Mouse (Mus musculus) stomach, postnatal 0 days (tissue): ENCODE measurements around the gene Nkiras1. TPM values are rescaled to one million over a fixed set of nuclear protein-coding genes. Genes with fewer than 3 reads are reported as not detected.
"Not testable (repeated sequence)": the region's sequence is repeated elsewhere in the genome, so short reads cannot be mapped to it uniquely, and the experiment has no call there.

Experiments
- ATAC-seq: fragments of 200-750 bp; cut with Nextera tagmentation; 2 replicates; pipeline ENCODE4 v1.8.0; 2017; ENCODE audit not compliant: low FRiP score, low TSS enrichment
- DNase-seq: peaks from one replicate; pipeline ENCODE4 v3.0.0-alpha.2; 2016; ENCODE audit warnings: low spot score
- H3K27ac ChIP-seq: fragments of 300-500 bp; sonication (generic); replicated peaks from 2 replicates; pipeline ENCODE4 v1.5.1; 2014; ENCODE audit warnings: mild to moderate bottlenecking, control low read depth
- H3K27me3 ChIP-seq: fragments of 300-500 bp; sonication (generic); 2 replicates; pipeline ENCODE4 v1.6.1; 2014; ENCODE audit warnings: low read length; ENCODE audit not compliant: control insufficient read depth, insufficient read depth
- H3K36me3 ChIP-seq: fragments of 300-500 bp; sonication (generic); 2 replicates; pipeline ENCODE4 v1.6.1; 2014; ENCODE audit warnings: low read length, mixed read lengths; ENCODE audit not compliant: control insufficient read depth, insufficient read depth
- H3K4me1 ChIP-seq: fragments of 300-500 bp; sonication (generic); replicated peaks from 2 replicates; pipeline ENCODE4 v1.6.1; 2014; ENCODE audit warnings: antibody characterized with exemption; ENCODE audit not compliant: control insufficient read depth, insufficient read depth
- H3K4me2 ChIP-seq: fragments of 300-500 bp; sonication (generic); replicated peaks from 2 replicates; pipeline ENCODE4 v1.6.1; 2014; ENCODE audit warnings: low read depth, mild to moderate bottlenecking, control low read depth, moderate library complexity
- H3K4me3 ChIP-seq: fragments of 300-500 bp; sonication (generic); 2 replicates; pipeline ENCODE4 v1.5.1; 2014; ENCODE audit warnings: low read depth, low read length, control low read depth
- H3K9ac ChIP-seq: fragments of 300-500 bp; sonication (generic); 2 replicates; pipeline ENCODE4 v1.6.1; 2014; ENCODE audit warnings: mild to moderate bottlenecking, low read length, control low read depth, mixed read lengths
- H3K9me3 ChIP-seq: fragments of 300-500 bp; sonication (generic); 2 replicates; pipeline ENCODE4 v1.6.1; 2016; ENCODE audit warnings: low read length; ENCODE audit not compliant: control insufficient read depth
- CTCF ChIP-seq: IDR thresholded peaks from 2 replicates; pipeline ENCODE4 v1.5.1; 2016; ENCODE audit warnings: antibody characterized with exemption, low read depth, mild to moderate bottlenecking, moderate library complexity
- EP300 ChIP-seq: optimal IDR thresholded peaks from 2 replicates; pipeline ENCODE3; 2016; ENCODE audit warnings: antibody characterized with exemption
- WGBS: fragments of 180-500 bp; shearing (Covaris S2); extraction: QIAGEN DNeasy Blood & Tissue Kit; methylation state at CpG from one replicate; pipeline ENCODE4 v1.1.7; 2014; 5-methylcytosine and 5-hydroxymethylcytosine counted together
- polyA plus RNA-seq: library from polyadenylated mRNA; unstranded; fragments of >200 nt; fragmentation: Nextera tagmentation; extraction: Ambion mirVana; gene quantifications from 2 replicates; pipeline ENCODE4 v1.2.1, GENCODE M21; 2015

The Nkiras1 gene
- polyA plus RNA-seq, 1 experiment from 2014 or later: 15.9 TPM

DNA sequence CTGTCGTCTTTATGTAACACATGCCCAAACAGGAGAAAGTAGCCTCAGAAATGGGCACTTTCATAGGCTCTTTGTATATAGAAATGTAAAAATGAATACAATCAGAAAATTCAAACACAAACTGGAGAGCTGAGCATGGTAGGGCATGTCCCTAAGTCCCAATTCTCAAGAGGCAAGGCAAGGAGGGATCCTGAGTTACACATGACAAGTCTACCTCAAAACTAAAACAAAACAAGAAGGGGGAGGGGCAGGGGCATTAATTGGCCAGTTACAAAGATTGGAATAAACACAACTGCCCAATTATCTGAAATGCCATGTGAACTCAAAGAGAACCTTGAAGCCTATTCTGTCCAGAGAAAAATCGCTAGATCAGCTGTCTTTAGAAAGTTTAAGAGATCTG lies 37.9 kb upstream of the Nkiras1 start:
- Histone ChIP-seq H3K4me2 (no peak overlapping the region), H3K4me1 (peaks cover 5% of the 10 kb centered on the region; the same call in 1 of the 2 replicates), H3K4me3 (no peak overlapping the region), H3K36me3 (no peaks in the 10 kb centered on the region), H3K27me3 (no peaks in the 10 kb centered on the region), H3K9me3 (no peaks in the 10 kb centered on the region), H3K9ac (no peak overlapping the region), H3K27ac (no peak overlapping the region)
- no peak for ATAC-seq
- 80% methylated on average over 2 of the region's 2 CpGs for WGBS
- TF ChIP-seq CTCF (no peak), EP300 (no peak)
- no peak for DNase-seq

DNA sequence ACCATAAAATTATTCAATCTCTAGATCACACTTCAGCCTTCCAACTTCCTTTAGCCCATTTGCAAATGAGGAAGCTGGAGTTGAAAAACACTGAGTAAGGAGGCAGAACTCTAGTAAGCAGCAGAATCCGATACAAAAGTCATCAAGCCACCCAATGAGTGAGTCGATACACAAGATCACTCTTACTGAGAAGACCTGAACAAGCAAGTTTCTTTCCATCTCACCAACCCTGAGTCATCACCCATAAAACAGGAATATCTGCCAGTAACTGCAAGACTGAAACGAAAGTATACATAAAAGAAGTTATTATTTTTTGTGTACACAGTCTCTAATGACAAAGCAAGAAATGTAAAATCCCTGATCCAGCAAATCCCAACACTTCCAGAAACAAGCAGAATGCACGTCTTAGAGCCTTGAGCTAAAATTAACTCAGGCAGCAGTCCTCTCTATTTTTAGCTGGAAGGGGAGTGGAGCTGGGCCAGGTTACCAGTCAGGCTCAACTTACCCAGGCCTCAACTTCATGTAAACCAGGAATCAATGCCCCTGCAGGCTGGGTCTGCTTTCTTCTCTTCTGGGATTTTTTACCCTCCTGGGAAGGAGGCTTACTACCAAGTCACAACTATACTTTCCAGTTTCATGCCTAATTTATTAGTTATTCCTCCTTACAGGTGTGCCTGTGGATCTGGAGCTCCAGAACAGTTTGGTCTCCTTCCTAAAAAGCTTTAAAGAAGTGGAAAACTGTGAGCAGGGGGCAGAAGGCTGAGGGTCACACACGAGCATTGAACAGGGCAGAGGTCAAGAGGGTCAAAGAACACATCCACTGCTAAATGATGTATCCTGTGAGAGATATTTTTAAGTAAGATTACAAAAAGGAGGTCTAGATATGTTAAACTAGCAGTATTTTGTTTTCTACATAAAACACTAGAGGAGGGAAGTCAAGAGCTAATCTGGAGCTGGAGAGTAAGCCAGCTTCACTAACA lies 36.7 kb upstream of the Nkiras1 start:
- no peak overlapping the region for H3K9ac ChIP-seq
- WGBS: 30% methylated on average over 5 of the region's 5 CpGs
- no peak overlapping the region for H3K4me2 ChIP-seq
- no peaks in the 10 kb centered on the region for H3K27me3 ChIP-seq
- H3K27ac ChIP-seq: peak overlapping the region; percentile 42
- H3K36me3 ChIP-seq: no peaks in the 10 kb centered on the region
- no peaks in the 10 kb centered on the region for H3K9me3 ChIP-seq
- no peak overlapping the region for H3K4me3 ChIP-seq
- DNase-seq: no peak
- no peak for TF ChIP-seq EP300
- H3K4me1 ChIP-seq: peaks cover 5% of the 10 kb centered on the region; the same call in 1 of the 2 replicates
- peak; percentile 34 for ATAC-seq

DNA sequence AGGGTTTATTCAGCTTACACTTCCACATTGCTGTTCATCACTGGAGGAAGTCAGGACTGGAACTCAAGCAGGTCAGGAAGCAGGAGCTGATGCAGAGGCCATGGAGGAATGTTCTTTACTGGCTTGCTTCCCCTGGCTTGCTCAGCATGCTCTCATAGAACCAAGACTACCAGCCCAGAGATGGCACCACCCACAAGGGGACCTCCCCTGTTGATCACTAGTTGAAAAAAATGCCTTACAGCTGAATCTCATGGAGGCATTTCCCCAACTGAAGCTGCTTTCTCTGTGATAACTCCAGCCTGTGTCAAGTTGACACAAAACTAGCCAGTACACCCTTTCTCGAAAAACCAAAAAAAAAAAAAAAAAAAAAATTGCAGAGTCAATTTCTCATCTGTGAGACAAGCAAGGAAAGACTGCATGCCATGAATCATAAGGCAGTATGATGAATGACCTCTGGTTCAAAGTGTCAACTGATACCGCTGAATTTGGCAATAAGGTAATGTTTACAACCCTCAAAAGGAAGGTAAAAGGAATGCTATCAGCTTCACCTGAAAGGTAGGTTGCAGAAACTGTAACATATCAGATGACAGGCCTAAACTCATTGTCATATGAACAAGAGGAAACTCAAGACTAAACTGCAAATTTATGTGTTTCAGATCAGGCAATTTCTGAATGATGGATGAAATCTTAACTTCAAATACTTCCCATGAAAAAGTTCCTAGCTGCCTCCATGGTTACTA lies 34.3 kb upstream of the Nkiras1 start:
- not testable (repeated sequence) for DNase-seq, H3K9ac ChIP-seq
- WGBS: 58% methylated on average over 2 of the region's 2 CpGs

DNA sequence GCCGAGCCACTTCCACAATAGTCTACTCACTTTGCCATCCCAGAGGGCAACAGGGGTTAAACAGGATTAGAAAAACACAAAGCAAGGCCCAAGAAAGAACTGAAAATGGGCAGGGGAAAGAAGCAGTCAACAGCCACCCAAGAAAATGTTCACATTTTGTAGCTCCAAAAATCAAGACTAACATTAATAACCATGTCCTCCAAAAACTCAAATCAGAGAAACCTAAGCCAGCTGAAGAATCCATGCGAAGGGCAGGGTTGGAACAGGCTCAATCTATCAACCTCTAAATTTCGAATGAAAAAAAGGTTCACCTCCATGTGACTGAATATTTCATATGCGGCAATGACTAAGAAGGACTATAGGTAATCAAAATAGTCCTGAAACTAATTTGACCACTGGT lies 33.6 kb upstream of the Nkiras1 start:
- DNase-seq: no peak
- Histone ChIP-seq H3K9ac (no peak overlapping the region), H3K9me3 (no peaks in the 10 kb centered on the region), H3K4me2 (peak overlapping the region; percentile 71), H3K27me3 (no peaks in the 10 kb centered on the region), H3K36me3 (no peaks in the 10 kb centered on the region), H3K4me1 (peaks cover 5% of the 10 kb centered on the region; the same call in 1 of the 2 replicates), H3K27ac (no peak overlapping the region), H3K4me3 (peak overlapping the region; percentile 82)
- TF ChIP-seq EP300: no peak
- no peak for ATAC-seq
- 59% methylated on average over 4 of the region's 4 CpGs for WGBS

More for the DNA sequence above, 34.3 kb upstream of the Nkiras1 start:
- H3K27me3 ChIP-seq, H3K9me3 ChIP-seq, ATAC-seq, H3K36me3 ChIP-seq, H3K4me1 ChIP-seq, H3K4me3 ChIP-seq, H3K27ac ChIP-seq, H3K4me2 ChIP-seq: not testable (repeated sequence)

DNA sequence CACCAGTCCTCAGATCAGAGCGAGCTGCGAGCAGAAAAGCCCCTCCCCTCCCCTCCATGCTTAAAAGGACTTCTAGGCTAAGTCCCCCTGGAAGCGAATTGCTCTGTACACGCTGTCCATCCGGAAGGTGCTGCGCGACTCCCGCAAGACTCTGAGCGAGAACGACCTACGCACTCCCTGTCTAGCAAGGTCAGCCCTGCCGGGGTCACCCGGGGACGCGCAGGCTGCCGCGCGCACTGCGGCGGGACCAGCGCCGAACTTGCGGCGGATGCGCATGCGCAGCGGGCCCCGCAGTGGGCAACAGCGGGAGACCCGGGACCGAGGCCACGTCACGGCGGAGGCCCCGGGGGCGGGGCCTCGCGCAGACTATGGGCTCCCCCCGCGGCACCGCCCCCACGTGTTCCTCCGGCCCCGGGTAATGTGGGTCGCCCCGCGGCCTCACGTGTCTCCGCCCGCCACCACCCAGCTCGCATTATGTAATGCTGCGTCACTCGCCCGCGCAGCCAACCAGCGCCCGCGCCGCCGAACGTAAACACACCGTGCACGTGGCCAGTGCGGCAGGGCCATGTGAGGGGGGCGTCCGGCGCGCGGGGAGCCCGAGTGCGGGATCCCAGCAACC lies 32.7 kb upstream of the Nkiras1 start:
- Histone ChIP-seq H3K4me2 (peak overlapping the region; percentile 71), H3K9ac (peak overlapping the region; percentile 90), H3K4me3 (peak overlapping the region; percentile 82), H3K9me3 (no peaks in the 10 kb centered on the region), H3K36me3 (no peaks in the 10 kb centered on the region), H3K27ac (peak overlapping the region; percentile 99), H3K27me3 (no peaks in the 10 kb centered on the region), H3K4me1 (peaks cover 5% of the 10 kb centered on the region; the same call in 1 of the 2 replicates)
- no peak for TF ChIP-seq EP300
- TF ChIP-seq CTCF: no peak
- ATAC-seq: peak; percentile 86
- DNase-seq: peak; percentile 96
- under 1% methylated on average over 68 of the region's 71 CpGs for WGBS
